Mouse (Mus musculus) MEL (cell line): ENCODE data around the gene Spaca7. TPM values are rescaled to one million over a fixed set of nuclear protein-coding genes. Genes with fewer than 3 reads are reported as not detected.

Source experiments
- DNase-seq: peaks from one replicate; pipeline ENCODE4 v3.0.0; 2011; ENCODE audit warnings: low read depth, low spot score
- H3K27ac ChIP-seq: 2 replicates; pipeline ENCODE4 v1.5.1; 2012; ENCODE audit warnings: low read depth, mild to moderate bottlenecking, control low read depth, low read length, moderate library complexity; ENCODE audit not compliant: control insufficient read depth
- H3K27me3 ChIP-seq, 2 experiments: fragments of 150-350 bp in 1 of 2; sonication (generic) in 1 of 2; 2 replicates each; pipeline ENCODE4 v1.6.1; 2012; ENCODE audit warnings: low read length in 2 of 2, mild to moderate bottlenecking in 2 of 2, improper control_type of control experiment in 1 of 2, moderate library complexity in 1 of 2; ENCODE audit not compliant: insufficient read depth in 2 of 2, control insufficient read depth in 1 of 2
- H3K36me3 ChIP-seq, 2 experiments: 2 replicates each; pipeline ENCODE4 v1.6.1; 2012 to 2014; ENCODE audit warnings: low read length in 2 of 2, improper control_type of control experiment in 1 of 2, inconsistent platforms in 1 of 2, mild to moderate bottlenecking in 1 of 2; ENCODE audit not compliant: insufficient read depth in 2 of 2, control insufficient read depth in 1 of 2
- H3K4me1 ChIP-seq, 2 experiments: fragments of 150-350 bp in 1 of 2; sonication (generic) in 1 of 2; 2 replicates each; pipeline ENCODE4 v1.6.1; 2012; ENCODE audit warnings: low read length in 2 of 2, improper control_type of control experiment in 1 of 2, mild to moderate bottlenecking in 1 of 2; ENCODE audit not compliant: insufficient read depth in 2 of 2, control insufficient read depth in 1 of 2
- H3K4me3 ChIP-seq, 2 experiments: fragments of 150-350 bp in 1 of 2; sonication (generic) in 1 of 2; 2 replicates each; pipeline ENCODE4 v1.5.1; 2012; ENCODE audit warnings: low read depth in 2 of 2, low read length in 2 of 2, mild to moderate bottlenecking in 2 of 2, moderate library complexity in 2 of 2, control low read depth in 1 of 2, improper control_type of control experiment in 1 of 2; ENCODE audit not compliant: control insufficient read depth in 1 of 2, insufficient read depth in 1 of 2
- H3K79me2 ChIP-seq: 2 replicates; pipeline ENCODE4 v1.6.1; 2012; ENCODE audit warnings: mild to moderate bottlenecking, low read length, moderate library complexity; ENCODE audit not compliant: control insufficient read depth, poor library complexity, insufficient read depth
- H3K9ac ChIP-seq: 2 replicates; pipeline ENCODE4 v1.6.1; 2012; ENCODE audit warnings: low read depth, mild to moderate bottlenecking, control low read depth, low read length, moderate library complexity; ENCODE audit not compliant: control insufficient read depth, poor library complexity, severe bottlenecking
- H3K9me3 ChIP-seq: fragments of 150-350 bp; sonication (generic); replicated peaks from 2 replicates; pipeline ENCODE4 v1.6.1; 2012; ENCODE audit warnings: mild to moderate bottlenecking, low read length, improper control_type of control experiment, moderate library complexity; ENCODE audit not compliant: insufficient read depth
- CTCF ChIP-seq, 3 experiments: IDR thresholded peaks in 2 of 3; conservative IDR thresholded peaks in 1 of 3; 2 replicates each; pipeline ENCODE4 v1.5.1; 2011 to 2012; ENCODE audit warnings: low read length in 3 of 3, low read depth in 2 of 3, mild to moderate bottlenecking in 2 of 3, improper control_type of control experiment in 1 of 3, inconsistent platforms in 1 of 3, mixed read lengths in 1 of 3, moderate library complexity in 1 of 3; ENCODE audit not compliant: control insufficient read depth in 1 of 3, insufficient read depth in 1 of 3, poor library complexity in 1 of 3, severe bottlenecking in 1 of 3
- ELF1 ChIP-seq: IDR thresholded peaks from 2 replicates; pipeline ENCODE4 v1.6.1; 2014; ENCODE audit warnings: low read depth, mild to moderate bottlenecking, inconsistent platforms, low read length, improper control_type of control experiment, moderate library complexity
- EP300 ChIP-seq, 2 experiments: IDR thresholded peaks; 2 replicates each; pipeline ENCODE4 v1.6.1; 2011; ENCODE audit warnings: improper control_type of control experiment in 2 of 2, low read length in 2 of 2, low read depth in 1 of 2, mild to moderate bottlenecking in 1 of 2
- GABPA ChIP-seq: IDR thresholded peaks from 2 replicates; pipeline ENCODE4 v1.6.1; 2012; ENCODE audit warnings: low read depth, mild to moderate bottlenecking, inconsistent platforms, low read length, improper control_type of control experiment, moderate library complexity
- GATA1 ChIP-seq: IDR thresholded peaks from 2 replicates; pipeline ENCODE4 v1.6.1; 2011; ENCODE audit warnings: low read depth, low read length, improper control_type of control experiment
- JUND ChIP-seq: IDR thresholded peaks from 2 replicates; pipeline ENCODE4 v1.6.1; 2011; ENCODE audit warnings: low read depth, mild to moderate bottlenecking, improper control_type of control experiment, low read length
- MAFK ChIP-seq: IDR thresholded peaks from 2 replicates; pipeline ENCODE4 v1.6.1; 2011; ENCODE audit warnings: low read depth, mild to moderate bottlenecking, low read length, improper control_type of control experiment, borderline replicate concordance
- MAX ChIP-seq: IDR thresholded peaks from 2 replicates; pipeline ENCODE4 v1.6.1; 2011; ENCODE audit warnings: low read length, improper control_type of control experiment
- MAZ ChIP-seq: IDR thresholded peaks from 2 replicates; pipeline ENCODE4 v1.6.1; 2012; ENCODE audit warnings: low read depth, mild to moderate bottlenecking, inconsistent platforms, low read length, improper control_type of control experiment
- NELFE ChIP-seq: IDR thresholded peaks from 2 replicates; pipeline ENCODE4 v1.6.1; 2011; ENCODE audit warnings: low read depth, low read length, improper control_type of control experiment
- POLR2AphosphoS2 ChIP-seq: IDR thresholded peaks from 2 replicates; pipeline ENCODE4 v1.6.1; 2011; ENCODE audit warnings: low read length, improper control_type of control experiment
- POLR2AphosphoS5 ChIP-seq: IDR thresholded peaks from 2 replicates; pipeline ENCODE4 v1.6.1; 2012; ENCODE audit warnings: low read depth, borderline replicate concordance, mild to moderate bottlenecking, inconsistent platforms, low read length, moderate library complexity, mixed read lengths
- RAD21 ChIP-seq: IDR thresholded peaks from 2 replicates; pipeline ENCODE4 v1.6.1; 2011; ENCODE audit warnings: mild to moderate bottlenecking, low read depth, low read length, improper control_type of control experiment
- RCOR1 ChIP-seq: IDR thresholded peaks from 2 replicates; pipeline ENCODE4 v1.6.1; 2012; ENCODE audit warnings: low read depth, mild to moderate bottlenecking, inconsistent platforms, low read length, improper control_type of control experiment
- SMC3 ChIP-seq: IDR thresholded peaks from 2 replicates; pipeline ENCODE4 v1.6.1; 2011; ENCODE audit warnings: low read depth, low read length, improper control_type of control experiment
- TBP ChIP-seq: IDR thresholded peaks from 2 replicates; pipeline ENCODE4 v1.8.0; 2011; ENCODE audit warnings: low read depth, low read length, improper control_type of control experiment
- UBTF ChIP-seq: IDR thresholded peaks from 2 replicates; pipeline ENCODE4 v1.6.1; 2012; ENCODE audit warnings: low read depth, mild to moderate bottlenecking, inconsistent platforms, low read length, improper control_type of control experiment, moderate library complexity, borderline replicate concordance; ENCODE audit not compliant: insufficient read depth
- USF2 ChIP-seq, 2 experiments: IDR thresholded peaks; 2 replicates each; pipeline ENCODE4 v1.6.1; 2011 to 2012; ENCODE audit warnings: improper control_type of control experiment in 2 of 2, low read length in 2 of 2, borderline replicate concordance in 1 of 2, inconsistent platforms in 1 of 2, low read depth in 1 of 2, mild to moderate bottlenecking in 1 of 2; ENCODE audit not compliant: insufficient read depth in 1 of 2
- ZC3H11A ChIP-seq: IDR thresholded peaks from 2 replicates; pipeline ENCODE4 v1.6.1; 2012; ENCODE audit warnings: low read depth, mild to moderate bottlenecking, inconsistent platforms, low read length, improper control_type of control experiment
- ZNF384 ChIP-seq: IDR thresholded peaks from 2 replicates; pipeline ENCODE4 v1.6.1; 2012; ENCODE audit warnings: low read depth, mild to moderate bottlenecking, inconsistent platforms, low read length, improper control_type of control experiment
- polyA plus RNA-seq, 2 experiments: library from polyadenylated mRNA; stranded (reverse) in 1 of 2; unstranded in 1 of 2; fragments of >175 nt in 1 of 2; fragments of >200 nt in 1 of 2; gene quantifications; 2 replicates each; pipeline versions ENCODE4 v1.2.1 to v1.2.4; 2012; ENCODE audit warnings: low replicate concordance in 2 of 2, low read depth in 1 of 2; ENCODE audit not compliant: insufficient read length in 2 of 2, insufficient read depth in 1 of 2, missing spikeins in 1 of 2
- total RNA-seq: library from RNA; depleted of rRNA; stranded (reverse); fragments of 300-350 nt; gene quantifications from 2 replicates; pipeline ENCODE4 v1.2.3, GENCODE M21; 2012

Spaca7 gene
- total and polyA plus RNA-seq, 3 experiments, result not detected

DNA sequence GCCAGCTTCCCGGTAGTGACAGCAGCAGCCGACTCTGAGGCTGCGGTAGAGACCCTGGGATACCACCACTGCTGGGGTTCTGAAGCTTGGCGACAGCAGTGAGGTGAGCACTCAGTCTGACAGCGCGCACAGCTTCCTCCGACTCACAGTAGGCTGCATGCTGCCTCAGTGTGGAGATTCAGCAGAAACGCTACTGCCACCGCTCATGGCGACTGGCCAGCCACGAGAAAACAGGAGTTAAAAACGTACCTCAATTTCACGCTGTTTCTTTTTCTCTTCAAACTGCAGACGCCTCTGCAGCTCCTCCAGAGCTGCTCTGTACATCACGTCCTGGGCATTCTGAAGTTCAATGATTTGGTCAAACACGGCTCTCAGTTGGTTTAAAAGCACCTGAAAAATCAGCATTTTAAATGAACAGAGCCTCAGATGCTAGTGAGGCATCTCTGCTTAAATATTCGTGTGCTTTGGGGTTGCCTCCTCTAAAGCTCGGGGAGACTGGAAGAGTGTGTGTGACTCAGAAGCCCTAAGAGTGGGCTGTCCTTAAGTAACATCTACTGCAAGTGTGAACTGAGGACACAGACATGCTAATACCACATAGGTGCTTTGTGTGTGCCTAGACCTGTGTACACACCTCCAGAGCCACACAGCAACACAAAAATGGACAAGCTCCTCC is 48.9 kb downstream of the Spaca7 start:
- no peak overlapping the region for H3K4me3 ChIP-seq
- no peak overlapping the region for H3K9ac ChIP-seq
- peaks cover 0 to 4% of the 10 kb centered on the region in 2 experiments; a peak in 1 of 4 replicates for H3K36me3 ChIP-seq
- no peaks in the 10 kb centered on the region for H3K27me3 ChIP-seq
- H3K79me2 ChIP-seq, result no peaks in the 10 kb centered on the region
- no peak overlapping the region for H3K27ac ChIP-seq
- no peak for TF ChIP-seq GABPA
- no peak for TF ChIP-seq MAFK
- no peak for TF ChIP-seq ZNF384
- TF ChIP-seq ELF1, result no peak
- TF ChIP-seq MAX, result no peak
- TF ChIP-seq RCOR1, result no peak
- TF ChIP-seq POLR2AphosphoS2, result no peak
- TF ChIP-seq GATA1, result no peak
- no peak for TF ChIP-seq EP300 (IDR thresholded peaks at IDR 0.05; ENCODE audit: low read depth in 1 of 2, low read length in 2 of 2)
- no peak for TF ChIP-seq UBTF
- no peak for TF ChIP-seq NELFE
- DNase-seq, result no peak
- no peaks in the 10 kb centered on the region for H3K4me1 ChIP-seq
- no peaks in the 10 kb centered on the region for H3K9me3 ChIP-seq

DNA sequence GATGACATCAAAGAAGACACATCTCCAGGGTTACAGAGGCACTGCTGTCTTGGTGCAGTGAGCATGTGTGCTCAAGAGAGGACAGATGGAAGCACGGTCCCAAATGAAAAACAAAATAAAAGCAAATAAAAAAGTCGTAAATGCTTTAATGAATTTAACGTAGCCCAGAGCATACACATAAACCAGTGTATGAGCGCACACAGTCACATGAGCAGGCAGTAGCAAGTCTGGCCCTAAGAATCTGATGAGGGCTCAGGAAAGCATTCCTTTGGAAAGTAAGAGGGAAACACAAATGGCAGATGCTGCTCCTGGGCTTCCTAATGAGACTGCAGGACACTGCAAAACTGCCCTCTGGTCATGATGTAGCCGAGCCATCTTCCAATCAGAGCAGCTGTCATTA is 53.1 kb downstream of the Spaca7 start:
- H3K27ac ChIP-seq, result no peak overlapping the region
- DNase-seq, result no peak
- no peak for TF ChIP-seq RAD21
- no peak for TF ChIP-seq GABPA
- TF ChIP-seq JUND, result no peak
- no peak for TF ChIP-seq EP300 (IDR thresholded peaks at IDR 0.05; ENCODE audit: low read depth in 1 of 2, low read length in 2 of 2)
- no peak for TF ChIP-seq USF2 (IDR thresholded peaks at IDR 0.05; ENCODE audit: borderline replicate concordance in 1 of 2, insufficient read depth in 1 of 2, low read depth in 1 of 2, low read length in 2 of 2)
- TF ChIP-seq POLR2AphosphoS5, result no peak
- no peak for TF ChIP-seq ZNF384
- TF ChIP-seq UBTF, result no peak
- TF ChIP-seq GATA1, result no peak
- no peak for TF ChIP-seq SMC3
- no peak for TF ChIP-seq MAX
- no peak for TF ChIP-seq MAZ
- no peak for TF ChIP-seq TBP
- no peak for TF ChIP-seq ZC3H11A
- no peak for TF ChIP-seq ELF1
- TF ChIP-seq CTCF (IDR thresholded peaks at IDR 0.05 in 2 of 3, conservative IDR thresholded peaks at IDR 0.05 in 1 of 3; ENCODE audit: control insufficient read depth in 1 of 3, insufficient read depth in 1 of 3, low read depth in 2 of 3, low read length in 3 of 3, poor library complexity in 1 of 3, severe bottlenecking in 1 of 3), result no peak
- peaks cover 0 to 3% of the 10 kb centered on the region in 2 experiments; a peak in 1 of 4 replicates for H3K36me3 ChIP-seq
- H3K79me2 ChIP-seq, result no peaks in the 10 kb centered on the region
- H3K4me3 ChIP-seq, result no peak overlapping the region
- no peak overlapping the region for H3K9ac ChIP-seq
- H3K9me3 ChIP-seq, result no peaks in the 10 kb centered on the region
- no peaks in the 10 kb centered on the region for H3K4me1 ChIP-seq
- H3K27me3 ChIP-seq, result no peaks in the 10 kb centered on the region
